Mouse (Mus musculus) C2C12 (cell line): ENCODE measurements around the gene Fgfbp1. TPM values are rescaled to one million over a fixed set of nuclear protein-coding genes. Genes with fewer than 3 reads are reported as not detected.

ENCODE experiments used
- H3K27me3 ChIP-seq: one replicate; pipeline ENCODE4 v1.6.1; 2011; ENCODE audit not compliant: control insufficient read depth, insufficient read depth, insufficient read length
- H3K36me3 ChIP-seq: one replicate; pipeline ENCODE4 v1.6.1; 2011; ENCODE audit not compliant: control insufficient read depth, insufficient read depth
- H3K4me3 ChIP-seq: one replicate; pipeline ENCODE4 v1.5.1; 2011; ENCODE audit warnings: mild to moderate bottlenecking, control low read depth; ENCODE audit not compliant: poor library complexity, insufficient read depth, severe bottlenecking
- H3K79me2 ChIP-seq: one replicate; pipeline ENCODE4 v1.6.1; 2011; ENCODE audit not compliant: control insufficient read depth, insufficient read depth
- H3K79me3 ChIP-seq: one replicate; pipeline ENCODE4 v1.6.1; 2011; ENCODE audit warnings: low read depth, control low read depth
- H3ac ChIP-seq: one replicate; pipeline ENCODE3; 2011; ENCODE audit warnings: low read depth; ENCODE audit not compliant: control insufficient read depth, insufficient read length
- CEBPB ChIP-seq: IDR thresholded peaks from one replicate; pipeline ENCODE4 v1.6.1; 2011; ENCODE audit warnings: low read depth, mild to moderate bottlenecking, control low read depth, moderate library complexity
- CTCF ChIP-seq: IDR thresholded peaks from one replicate; pipeline ENCODE4 v1.5.1; 2011; ENCODE audit not compliant: control insufficient read depth, insufficient read depth, insufficient read length
- FOSL1 ChIP-seq: IDR thresholded peaks from one replicate; pipeline ENCODE4 v1.8.0; 2011; ENCODE audit warnings: mild to moderate bottlenecking, low read length; ENCODE audit not compliant: poor library complexity, insufficient read depth, severe bottlenecking
- MAX ChIP-seq: IDR thresholded peaks from one replicate; pipeline ENCODE4 v1.6.1; 2011; ENCODE audit warnings: mild to moderate bottlenecking, control low read depth
- MYOD1 ChIP-seq: IDR thresholded peaks from one replicate; pipeline ENCODE4 v1.6.1; 2011; ENCODE audit warnings: low read depth; ENCODE audit not compliant: control insufficient read depth, insufficient read length
- MYOG ChIP-seq: IDR thresholded peaks from one replicate; pipeline ENCODE4 v1.6.1; 2011; ENCODE audit not compliant: control insufficient read depth, insufficient read length; ENCODE audit errors: extremely low read depth
- USF1 ChIP-seq: IDR thresholded peaks from one replicate; pipeline ENCODE4 v1.6.1; 2011; ENCODE audit warnings: low read depth, mild to moderate bottlenecking, control low read depth, moderate library complexity
- polyA plus RNA-seq: library from polyadenylated mRNA; unstranded; fragments of >200 nt; fragmentation: generic; extraction: Trizol; gene quantifications from one replicate; pipeline ENCODE4 v1.2.1, GENCODE M21; 2012; ENCODE audit warnings: missing spikeins

Fgfbp1 gene
- polyA plus RNA-seq, 1 experiment = 0.08 TPM

DNA sequence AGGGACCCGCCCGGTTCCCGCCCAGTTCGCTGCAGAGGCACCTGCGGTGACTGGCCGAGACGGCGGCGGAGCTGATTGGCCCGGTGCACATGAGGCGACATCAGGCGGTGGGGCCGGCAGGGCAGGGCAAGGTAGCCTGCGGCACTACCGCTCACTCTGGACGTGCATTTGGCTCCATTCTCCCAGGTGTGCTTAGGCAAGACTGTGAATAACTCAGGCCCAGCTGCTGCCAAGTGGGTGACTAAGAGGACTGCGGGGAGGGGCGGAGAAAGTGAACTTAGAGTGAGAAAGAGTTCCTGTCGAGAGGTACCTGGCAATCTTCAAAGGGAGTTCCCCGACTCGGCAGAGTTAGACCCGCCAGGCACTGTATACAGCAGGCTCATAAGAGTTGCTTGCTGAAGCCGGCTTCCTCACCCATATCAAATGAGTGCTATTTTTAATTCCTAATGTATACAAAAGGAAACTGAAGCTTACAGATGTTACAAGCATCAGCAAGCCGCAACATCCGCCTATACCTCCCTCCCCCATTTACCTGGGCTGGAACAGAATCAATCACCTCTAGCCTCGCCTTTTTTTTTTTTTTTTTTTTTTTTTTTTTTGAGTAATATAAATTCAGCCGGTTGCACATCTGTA is 33.4 kb downstream of the Fgfbp1 start:
- H3K36me3 ChIP-seq = no peaks in the 10 kb centered on the region
- H3ac ChIP-seq = no peak overlapping the region
- H3K79me2 ChIP-seq = no peaks in the 10 kb centered on the region
- H3K27me3 ChIP-seq = no peaks in the 10 kb centered on the region
- no peak for TF ChIP-seq MYOD1
- H3K79me3 ChIP-seq = no peaks in the 10 kb centered on the region
- no peak overlapping the region for H3K4me3 ChIP-seq

DNA sequence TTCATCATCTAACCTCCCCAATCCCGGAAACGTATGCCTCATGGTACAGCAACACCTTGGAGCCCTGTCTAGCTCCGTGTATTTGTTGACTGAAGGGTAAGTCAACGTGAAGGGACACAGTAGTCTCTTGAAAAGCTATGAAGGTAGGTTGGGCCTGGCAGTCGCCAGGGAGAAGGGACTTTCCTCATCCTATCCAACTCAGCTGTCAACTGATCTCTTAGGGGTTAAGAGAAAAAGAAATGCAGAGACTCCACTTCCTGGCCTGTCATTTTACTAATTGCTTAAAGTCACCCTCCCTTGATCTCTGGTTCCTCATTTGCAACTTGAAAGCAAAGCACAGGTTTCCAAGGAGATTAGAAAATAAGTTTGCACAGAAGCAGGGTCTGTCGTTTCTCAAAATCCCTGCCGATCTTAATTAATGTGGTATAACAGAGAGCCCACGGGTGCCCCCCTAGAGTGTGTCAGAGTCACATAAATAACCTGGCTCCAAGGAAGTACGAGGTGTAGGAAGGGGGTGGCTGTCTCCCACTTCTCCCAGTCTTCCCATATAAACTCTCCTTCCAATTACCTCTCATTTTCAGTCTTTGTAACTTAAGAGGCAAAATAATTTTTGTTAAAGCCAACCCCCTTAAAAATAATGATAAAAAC is 34.1 kb downstream of the Fgfbp1 start:
- H3K36me3 ChIP-seq = no peaks in the 10 kb centered on the region
- H3K4me3 ChIP-seq = no peak overlapping the region
- no peak overlapping the region for H3ac ChIP-seq
- no peaks in the 10 kb centered on the region for H3K27me3 ChIP-seq
- H3K79me3 ChIP-seq = no peaks in the 10 kb centered on the region
- TF ChIP-seq MYOG (no peak), USF1 (no peak), FOSL1 (no peak), CEBPB (no peak), CTCF (no peak), MAX (no peak), MYOD1 (no peak)
- no peaks in the 10 kb centered on the region for H3K79me2 ChIP-seq

DNA sequence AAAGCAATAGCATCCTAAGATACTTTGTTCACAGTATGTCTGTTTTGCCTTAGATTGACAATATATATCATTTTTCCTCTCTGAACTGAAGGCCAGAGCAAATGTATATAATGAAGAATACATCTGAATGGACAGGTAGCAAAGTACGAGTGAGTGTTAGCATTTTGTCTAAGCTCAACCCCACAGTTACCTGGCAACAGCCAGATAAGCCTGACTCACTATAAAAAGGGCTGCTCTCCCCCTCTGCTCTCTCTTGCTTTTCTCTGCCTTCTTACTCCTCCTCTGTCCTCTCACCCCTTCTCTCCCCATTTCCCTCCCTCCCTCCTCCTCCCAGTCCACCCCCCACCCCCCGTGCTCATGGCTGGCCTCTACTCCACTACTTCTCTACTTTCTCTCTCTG is 48.3 kb downstream of the Fgfbp1 start:
- peaks cover 6% of the 10 kb centered on the region for H3K27me3 ChIP-seq
- H3K79me2 ChIP-seq = no peaks in the 10 kb centered on the region
- H3K4me3 ChIP-seq = no peak overlapping the region
- no peaks in the 10 kb centered on the region for H3K36me3 ChIP-seq
- no peak overlapping the region for H3ac ChIP-seq
- TF ChIP-seq CTCF = no peak
- no peak for TF ChIP-seq FOSL1
- no peak for TF ChIP-seq USF1
- no peak for TF ChIP-seq MYOG
- no peak for TF ChIP-seq CEBPB
- TF ChIP-seq MYOD1 = no peak
- no peak for TF ChIP-seq MAX
- no peaks in the 10 kb centered on the region for H3K79me3 ChIP-seq

Other genes with a start within 250 kb of the Fgfbp1 start
- gene Bst1, start 162.9 kb downstream of the Fgfbp1 start, polyA plus RNA-seq = not detected
- gene Fbxl5, start 160.1 kb downstream of the Fgfbp1 start, polyA plus RNA-seq = 10.5 TPM
- 0.18 TPM for gene Cd38, start 113.2 kb downstream of the Fgfbp1 start, polyA plus RNA-seq
- gene Gm7879, start 68.6 kb downstream of the Fgfbp1 start, polyA plus RNA-seq = 33.0 TPM
- not detected for gene Prom1, start 120.3 kb upstream of the Fgfbp1 start, polyA plus RNA-seq
- 13.0 TPM for gene Tapt1, start 244.8 kb upstream of the Fgfbp1 start, polyA plus RNA-seq